In the genomic region with DNA sequence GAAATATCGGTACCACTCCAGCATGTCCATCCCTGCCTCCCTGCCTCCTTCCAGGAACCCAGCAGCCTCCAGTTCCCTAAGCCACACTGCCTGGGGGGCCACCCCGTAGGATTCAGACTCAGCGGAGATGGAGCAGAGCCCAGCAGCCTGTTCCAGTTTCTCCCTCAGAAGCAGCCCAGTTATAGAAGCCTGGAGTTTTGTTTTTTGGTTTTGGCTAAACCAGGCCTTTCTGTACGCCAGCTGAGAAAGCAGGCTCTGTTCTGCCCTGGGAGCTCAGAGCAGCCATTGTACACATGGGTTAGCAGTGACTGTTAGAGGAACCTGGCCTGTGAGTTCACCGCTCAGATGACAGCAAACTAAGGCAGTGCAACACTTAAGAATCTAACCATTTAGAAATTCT, we compare ENCODE assay signal across 9 mouse cellular contexts. TPM values are rescaled to one million over a fixed set of nuclear protein-coding genes. Genes with fewer than 3 reads are reported as not detected.
A peak's percentile ranks its signal among the peaks of the same experiment; 100 is the strongest.
DNase-seq lines count a peak whose midpoint lies in the region; ATAC-seq lines count a peak whose summit lies in the region.
"Had no signal": no experiment of that assay in that cellular context is flagged by ENCODE, and none has a peak within 500 bp of the region (broad histone marks: within the 10 kb centered on the region; RNA-seq: fewer than 3 reads in every experiment).

No protein-coding gene starts in this region.

- WGBS in embryonic facial prominence, embryonic 14.5 days, result 40% methylated on average over 5 of the region's 5 CpGs

- peak overlapping the region; percentile 57 for H3K27ac ChIP-seq in embryonic facial prominence, embryonic 14.5 days (replicated peaks; ENCODE audit: low read depth, low read length)

- peak; percentile 58 for ATAC-seq in embryonic facial prominence, embryonic 14.5 days (ENCODE audit: low read depth)
- ATAC-seq in monocyte, adult 5-6 weeks (replicated peaks; ENCODE audit: insufficient number of reproducible peaks, low FRiP score, low TSS enrichment, poor library complexity, severe bottlenecking), result no peak

- 0 out of 2 replicates have a peak overlapping the region, but pooled peaks have one; percentile 30 for H3K9ac ChIP-seq in embryonic facial prominence, embryonic 14.5 days (ENCODE audit: low read depth, low read length)

- peak overlapping the region; percentile 31; the same call in 1 of the 2 replicates for H3K4me2 ChIP-seq in embryonic facial prominence, embryonic 14.5 days (ENCODE audit: low read depth, low read length)

- no peaks in the 10 kb centered on the region for H3K9me3 ChIP-seq in embryonic facial prominence, embryonic 14.5 days (ENCODE audit: control insufficient read depth, low read length)

- no peaks in the 10 kb centered on the region for H3K36me3 ChIP-seq in embryonic facial prominence, embryonic 14.5 days (ENCODE audit: control insufficient read depth, insufficient read depth, low read length)

- peak; percentile 7 for DNase-seq in cerebellum, adult 11 months
- DNase-seq in embryonic facial prominence, embryonic 14.5 days (ENCODE audit: low spot score), result peak; percentile 39
- peak; percentile 37 to 38 for DNase-seq in heart, postnatal 14 days
- peak; percentile 52 to 69 for DNase-seq in left cerebral cortex, postnatal 10 days (ENCODE audit: extremely low spot score in 1 of 2, low spot score in 2 of 2)
- DNase-seq in kidney, adult 8-10 months, result no peak
- DNase-seq in embryo, embryonic 10 days (ENCODE audit: low spot score), result no peak
- DNase-seq in testis, postnatal 14 days (ENCODE audit: low spot score), result no peak

- peaks cover 3% of the 10 kb centered on the region; the same call in 1 of the 2 replicates for H3K27me3 ChIP-seq in embryonic facial prominence, embryonic 14.5 days (replicated peaks; ENCODE audit: control insufficient read depth, insufficient read depth, low read length)

- peaks cover 8% of the 10 kb centered on the region; the same call in 1 of the 2 replicates for H3K4me1 ChIP-seq in embryonic facial prominence, embryonic 14.5 days (ENCODE audit: control insufficient read depth, insufficient read depth, low read length)

- no peak overlapping the region for H3K4me3 ChIP-seq in embryonic facial prominence, embryonic 14.5 days (ENCODE audit: low read depth, low read length)
- H3K4me3 ChIP-seq: erythroblast, embryonic 14.5 days had no signal

- intact Hi-C loops in heart, postnatal 14 days (cut with DNase I), result no loop called here
- intact Hi-C loops in left cerebral cortex, postnatal 10 days (cut with DNase I), result no loop called here

RNA-seq across cellular contexts. Expression of gene Cnmd, which starts 3.7 kb away (rescaled TPM):
- 125 and 186 TPM in 2 replicates for polyA plus RNA-seq in embryonic facial prominence, embryonic 14.5 days (2014; fragmentation: Nextera tagmentation; extraction: Ambion mirVana)
- total RNA-seq in heart, postnatal 14 days (2021), result under 1 TPM; 0.24 to 0.74 TPM
- under 1 TPM; 0.75 to 0.77 TPM for total RNA-seq in left cerebral cortex, postnatal 10 days (2021)
- not detected in 3 replicates for total RNA-seq in monocyte, adult 5-6 weeks (2017)
- polyA plus RNA-seq: erythroblast, embryonic 14.5 days had no signal

Comparison
In these comparisons a context has a peak if more than half of its experiments do, and no peak if none do; other contexts are left out.
1. DNase-seq: peak in cerebellum, adult 11 months (single experiment), embryonic facial prominence, embryonic 14.5 days (single experiment), heart, postnatal 14 days (2 of 2) and left cerebral cortex, postnatal 10 days (2 of 2); none in kidney, adult 8-10 months (0 of 2), embryo, embryonic 10 days (single experiment) and testis, postnatal 14 days (single experiment).